Mouse (Mus musculus): ENCODE measurements around the gene Acsm2. TPM values are rescaled to one million over a fixed set of nuclear protein-coding genes. Genes with fewer than 3 reads are reported as not detected.

Acsm2 gene
- polyA plus RNA-seq, 1 experiment from 2014 or later = not detected

DNA sequence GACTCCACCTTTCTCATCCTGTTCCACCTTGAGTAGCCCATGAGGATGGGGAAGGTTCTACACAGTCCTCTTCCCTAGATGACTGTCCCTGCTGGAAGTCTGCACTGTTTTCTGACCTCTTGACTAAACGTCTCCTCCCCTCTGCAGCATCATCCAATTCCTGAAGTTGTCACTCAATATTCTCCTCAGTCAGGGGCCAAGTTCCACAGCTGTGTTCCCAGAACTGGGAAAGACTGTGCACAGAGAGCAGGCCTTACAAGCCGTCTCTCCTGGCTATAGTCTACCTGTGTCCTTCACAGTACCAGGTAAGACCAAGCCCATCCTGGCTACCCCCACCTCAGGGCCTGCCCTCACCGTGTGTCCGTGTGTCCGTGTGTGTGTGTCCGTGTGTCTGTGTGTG lies 63.5 kb downstream of the Acsm2 start:
- WGBS = 89% methylated on average over 6 of the region's 6 CpGs
- no peak for ATAC-seq (replicated peaks; ENCODE audit: low FRiP score)
- no peaks in the 10 kb centered on the region for H3K36me3 ChIP-seq (ENCODE audit: control insufficient read depth, insufficient read depth, low read length)
- no peak overlapping the region for H3K4me3 ChIP-seq (ENCODE audit: low read depth, low read length)
- no peak for DNase-seq (ENCODE audit: low spot score)
- H3K27ac ChIP-seq (ENCODE audit: low read depth, low read length) = no peak overlapping the region
- H3K4me1 ChIP-seq (replicated peaks; ENCODE audit: control insufficient read depth, insufficient read depth, low read length) = no peaks in the 10 kb centered on the region
- H3K4me2 ChIP-seq (ENCODE audit: low read depth, low read length, severe bottlenecking) = no peak overlapping the region
- H3K9me3 ChIP-seq (ENCODE audit: control insufficient read depth, low read length) = no peaks in the 10 kb centered on the region
- no peaks in the 10 kb centered on the region for H3K27me3 ChIP-seq (ENCODE audit: control insufficient read depth, insufficient read depth, low read length)
- no peak overlapping the region for H3K9ac ChIP-seq (ENCODE audit: low read length)

DNA sequence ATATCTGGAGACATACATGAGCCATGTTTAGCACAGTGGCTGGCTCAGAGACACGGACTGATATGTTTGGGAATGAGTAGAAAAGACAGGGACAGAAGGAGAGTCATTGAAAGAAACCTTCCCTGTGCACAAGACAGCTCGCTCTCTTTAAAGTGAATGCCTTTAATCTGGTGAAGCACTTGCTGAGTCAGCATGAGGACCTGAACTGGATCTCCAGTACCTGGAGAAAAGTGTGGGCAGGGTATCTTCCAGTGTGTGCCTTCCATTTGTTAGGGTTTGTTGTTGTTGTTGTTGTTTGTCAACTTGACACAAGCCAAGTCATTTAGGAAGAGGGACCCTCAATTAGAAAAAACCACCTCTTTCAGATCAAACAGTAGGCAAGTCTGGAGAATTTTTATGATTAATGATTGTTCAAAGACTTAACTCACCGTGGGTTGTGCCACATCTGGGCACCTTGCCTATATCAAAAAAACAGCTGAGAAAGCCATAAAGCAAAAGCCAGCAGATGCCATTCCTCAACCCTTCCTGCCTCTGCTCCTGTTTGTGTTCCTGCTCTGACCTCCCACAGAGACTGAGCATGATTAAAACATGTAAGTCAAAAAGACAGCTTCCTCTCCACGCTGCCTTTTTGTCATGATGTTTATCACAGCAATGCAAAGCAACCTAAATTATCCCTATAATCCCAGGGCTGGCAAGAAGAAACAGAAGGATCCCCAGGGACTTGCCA lies 64.2 kb downstream of the Acsm2 start:
- DNase-seq (ENCODE audit: low spot score) (no peak), ATAC-seq (replicated peaks; ENCODE audit: low FRiP score) (no peak)
- Histone ChIP-seq H3K9ac (ENCODE audit: low read length) (no peak overlapping the region), H3K27me3 (ENCODE audit: control insufficient read depth, insufficient read depth, low read length) (no peaks in the 10 kb centered on the region), H3K9me3 (ENCODE audit: control insufficient read depth, low read length) (no peaks in the 10 kb centered on the region), H3K36me3 (ENCODE audit: control insufficient read depth, insufficient read depth, low read length) (no peaks in the 10 kb centered on the region), H3K4me3 (ENCODE audit: low read depth, low read length) (no peak overlapping the region), H3K27ac (ENCODE audit: low read depth, low read length) (no peak overlapping the region), H3K4me1 (replicated peaks; ENCODE audit: control insufficient read depth, insufficient read depth, low read length) (no peaks in the 10 kb centered on the region), H3K4me2 (ENCODE audit: low read depth, low read length, severe bottlenecking) (no peak overlapping the region)
- 74% methylated on average over 4 of the region's 4 CpGs for WGBS

DNA sequence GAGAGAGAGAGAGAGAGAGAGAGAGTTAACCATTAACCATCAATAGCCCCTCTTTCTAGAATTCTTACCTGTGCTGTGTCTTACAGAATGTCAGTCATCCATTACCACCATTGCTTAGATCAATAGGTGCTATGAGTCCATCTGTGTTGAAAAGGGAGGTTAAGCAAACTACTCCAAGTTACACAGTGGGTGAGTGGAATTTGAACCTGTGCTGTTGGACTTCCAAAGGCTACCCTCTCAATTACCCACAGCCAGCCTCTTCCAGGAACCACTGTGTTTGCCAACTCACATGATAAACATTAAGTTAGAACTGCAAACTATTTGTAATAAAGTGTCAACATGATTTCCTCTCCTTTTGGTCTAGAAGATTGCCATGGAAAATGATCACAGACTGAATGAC lies 66.0 kb downstream of the Acsm2 start:
- no peaks in the 10 kb centered on the region for H3K36me3 ChIP-seq (ENCODE audit: control insufficient read depth, insufficient read depth, low read length)
- H3K27ac ChIP-seq (ENCODE audit: low read depth, low read length) = no peak overlapping the region
- no peak overlapping the region for H3K4me3 ChIP-seq (ENCODE audit: low read depth, low read length)
- no peaks in the 10 kb centered on the region for H3K4me1 ChIP-seq (replicated peaks; ENCODE audit: control insufficient read depth, insufficient read depth, low read length)
- DNase-seq (ENCODE audit: low spot score) = no peak
- no peak overlapping the region for H3K9ac ChIP-seq (ENCODE audit: low read length)
- no peaks in the 10 kb centered on the region for H3K9me3 ChIP-seq (ENCODE audit: control insufficient read depth, low read length)
- no peak overlapping the region for H3K4me2 ChIP-seq (ENCODE audit: low read depth, low read length, severe bottlenecking)
- ATAC-seq (replicated peaks; ENCODE audit: low FRiP score) = no peak
- no peaks in the 10 kb centered on the region for H3K27me3 ChIP-seq (ENCODE audit: control insufficient read depth, insufficient read depth, low read length)

DNA sequence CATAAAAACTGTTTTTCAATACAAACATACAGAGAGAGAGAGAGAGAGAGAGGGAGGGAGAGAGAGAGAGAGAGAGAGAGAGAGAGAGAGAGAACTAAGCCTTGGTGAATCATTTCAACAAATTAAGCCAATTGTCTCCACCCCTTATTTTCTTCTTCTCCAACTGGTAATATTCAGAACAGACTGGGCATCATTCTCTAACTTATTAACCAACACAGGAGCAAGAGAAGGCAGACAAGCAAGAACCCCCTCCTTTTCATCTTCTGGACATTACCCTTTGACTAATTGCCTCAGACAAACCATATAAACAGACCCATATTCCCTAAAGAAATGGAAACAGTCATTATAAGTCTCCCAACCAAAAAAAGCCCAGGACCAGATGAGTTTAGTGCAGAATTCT lies 84.6 kb downstream of the Acsm2 start:
- no peaks in the 10 kb centered on the region for H3K4me1 ChIP-seq (replicated peaks; ENCODE audit: control insufficient read depth, insufficient read depth, low read length)
- no peaks in the 10 kb centered on the region for H3K9me3 ChIP-seq (ENCODE audit: control insufficient read depth, low read length)
- ATAC-seq (replicated peaks; ENCODE audit: low FRiP score) = no peak
- H3K4me2 ChIP-seq (ENCODE audit: low read depth, low read length, severe bottlenecking) = no peak overlapping the region
- H3K27me3 ChIP-seq (ENCODE audit: control insufficient read depth, insufficient read depth, low read length) = no peaks in the 10 kb centered on the region
- no peak overlapping the region for H3K4me3 ChIP-seq (ENCODE audit: low read depth, low read length)
- H3K36me3 ChIP-seq (ENCODE audit: control insufficient read depth, insufficient read depth, low read length) = no peaks in the 10 kb centered on the region
- H3K27ac ChIP-seq (ENCODE audit: low read depth, low read length) = no peak overlapping the region
- no peak for DNase-seq (ENCODE audit: low spot score)
- H3K9ac ChIP-seq (ENCODE audit: low read length) = no peak overlapping the region

DNA sequence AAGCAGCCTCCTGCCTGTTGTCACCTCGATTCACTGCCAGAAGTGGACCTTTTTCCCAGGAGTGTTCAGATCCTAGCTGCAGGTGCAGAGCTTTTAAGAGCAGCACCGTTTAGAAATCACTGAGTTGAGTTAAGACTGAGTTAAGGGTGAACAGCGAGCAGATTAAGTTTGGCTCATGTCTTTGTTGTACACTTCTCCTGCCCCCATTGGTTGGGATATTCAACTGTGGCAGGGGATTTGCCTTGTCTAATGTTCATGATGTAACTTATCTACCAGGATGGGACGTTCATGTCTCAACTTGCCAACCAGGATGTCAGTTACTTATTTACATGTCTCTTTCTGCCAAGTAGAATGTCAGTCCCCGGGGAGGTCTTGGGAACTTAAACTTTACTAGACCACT lies 88.2 kb downstream of the Acsm2 start:
- Histone ChIP-seq H3K27me3 (ENCODE audit: control insufficient read depth, insufficient read depth, low read length) (no peaks in the 10 kb centered on the region), H3K9me3 (ENCODE audit: control insufficient read depth, low read length) (no peaks in the 10 kb centered on the region), H3K36me3 (ENCODE audit: control insufficient read depth, insufficient read depth, low read length) (no peaks in the 10 kb centered on the region), H3K27ac (ENCODE audit: low read depth, low read length) (no peak overlapping the region), H3K4me3 (ENCODE audit: low read depth, low read length) (no peak overlapping the region), H3K4me1 (replicated peaks; ENCODE audit: control insufficient read depth, insufficient read depth, low read length) (no peaks in the 10 kb centered on the region), H3K9ac (ENCODE audit: low read length) (no peak overlapping the region), H3K4me2 (ENCODE audit: low read depth, low read length, severe bottlenecking) (no peak overlapping the region)
- DNase-seq (ENCODE audit: low spot score) = no peak
- no peak for ATAC-seq (replicated peaks; ENCODE audit: low FRiP score)
- WGBS = 84% methylated on average over 5 of the region's 5 CpGs

Other genes with a start within 250 kb of the Acsm2 start
- gene Gp2, start 95.1 kb upstream of the Acsm2 start, polyA plus RNA-seq (2014; fragmentation: Nextera tagmentation; extraction: Ambion mirVana) = not detected in 2 replicates
- gene Umod, start 75.1 kb upstream of the Acsm2 start, polyA plus RNA-seq (2014; fragmentation: Nextera tagmentation; extraction: Ambion mirVana) = not detected in 2 replicates
- gene Acsm5, start 34.9 kb upstream of the Acsm2 start, polyA plus RNA-seq (2014; fragmentation: Nextera tagmentation; extraction: Ambion mirVana) = not detected in 2 replicates
- gene Pdilt, start 30.9 kb upstream of the Acsm2 start, polyA plus RNA-seq (2014; fragmentation: Nextera tagmentation; extraction: Ambion mirVana) = not detected in 2 replicates
- not detected in 2 replicates for gene Acsm1, start 52.7 kb downstream of the Acsm2 start, polyA plus RNA-seq (2014; fragmentation: Nextera tagmentation; extraction: Ambion mirVana)
- gene Acsm4, start 135.7 kb downstream of the Acsm2 start, polyA plus RNA-seq (2014; fragmentation: Nextera tagmentation; extraction: Ambion mirVana) = 0.92 and 1.7 TPM in 2 replicates
- 101 TPM in 2 replicates for gene Thumpd1, start 166.5 kb downstream of the Acsm2 start, polyA plus RNA-seq (2014; fragmentation: Nextera tagmentation; extraction: Ambion mirVana)
- gene Acsm3, start 206.6 kb downstream of the Acsm2 start, polyA plus RNA-seq (2014; fragmentation: Nextera tagmentation; extraction: Ambion mirVana) = 0.17 and 0.84 TPM in 2 replicates
- 24.9 and 27.5 TPM in 2 replicates for gene Rexo5, start 239.7 kb downstream of the Acsm2 start, polyA plus RNA-seq (2014; fragmentation: Nextera tagmentation; extraction: Ambion mirVana)
- gene Eri2, start 239.7 kb downstream of the Acsm2 start, polyA plus RNA-seq (2014; fragmentation: Nextera tagmentation; extraction: Ambion mirVana) = 39.1 and 43.1 TPM in 2 replicates